Mouse (Mus musculus) ES-Bruce4 (cell line): ENCODE results near the gene Krt76. TPM values are rescaled to one million over a fixed set of nuclear protein-coding genes. Genes with fewer than 3 reads are reported as not detected.

Experiments
- H3K27ac ChIP-seq: 2 replicates; pipeline ENCODE4 v1.5.1; 2012; ENCODE audit warnings: low read length, inconsistent platforms; ENCODE audit not compliant: insufficient read depth
- H3K27me3 ChIP-seq: 2 replicates; pipeline ENCODE4 v1.6.1; 2012; ENCODE audit warnings: mild to moderate bottlenecking, low read length, inconsistent platforms; ENCODE audit not compliant: control insufficient read depth, poor library complexity, insufficient read depth, severe bottlenecking
- H3K36me3 ChIP-seq: 2 replicates; pipeline ENCODE4 v1.6.1; 2012; ENCODE audit warnings: inconsistent platforms, mild to moderate bottlenecking, low read length, moderate library complexity; ENCODE audit not compliant: control insufficient read depth, poor library complexity, insufficient read depth, severe bottlenecking
- H3K4me1 ChIP-seq: one replicate; pipeline ENCODE4 v1.8.1; 2011; ENCODE audit warnings: low read length; ENCODE audit not compliant: control insufficient read depth, insufficient read depth
- H3K4me3 ChIP-seq: 2 replicates; pipeline ENCODE4 v1.5.1; 2011; ENCODE audit warnings: low read depth, mild to moderate bottlenecking, low read length
- H3K9ac ChIP-seq: 2 replicates; pipeline ENCODE4 v1.6.1; 2012; ENCODE audit warnings: low read depth, mild to moderate bottlenecking, inconsistent platforms; ENCODE audit not compliant: poor library complexity, severe bottlenecking
- H3K9me3 ChIP-seq: replicated peaks from 2 replicates; pipeline ENCODE4 v1.6.1; 2012; ENCODE audit warnings: mild to moderate bottlenecking, low read length, inconsistent platforms; ENCODE audit not compliant: control insufficient read depth, poor library complexity, insufficient read depth, severe bottlenecking
- CTCF ChIP-seq: IDR thresholded peaks from one replicate; pipeline ENCODE4 v1.8.1; 2011; ENCODE audit warnings: low read depth, low read length
- EP300 ChIP-seq: IDR thresholded peaks from 2 replicates; pipeline ENCODE4 v1.6.1; 2011; ENCODE audit warnings: low read depth, low read length; ENCODE audit not compliant: insufficient read depth
- POLR2A ChIP-seq: IDR thresholded peaks from one replicate; pipeline ENCODE4 v1.8.1; 2011; ENCODE audit warnings: low read length; ENCODE audit not compliant: insufficient read depth
- polyA plus RNA-seq: library from polyadenylated mRNA; stranded (reverse); fragments of >200 nt; gene quantifications from 2 replicates; pipeline ENCODE4 v1.2.4, GENCODE M21; 2011; ENCODE audit warnings: low read depth; ENCODE audit not compliant: missing spikeins, insufficient read depth, insufficient read length

Gene Krt76
- not detected in 2 replicates for polyA plus RNA-seq

- Histone ChIP-seq H3K4me1 (no peaks in the 10 kb centered on the region), H3K9me3 (no peaks in the 10 kb centered on the region), H3K4me3 (no peak within 1 kb of the TSS), H3K27ac (no peak within 1 kb of the TSS), H3K9ac (no peak within 1 kb of the TSS), H3K27me3 (no peaks in the 10 kb centered on the region), H3K36me3 (no peaks in the 10 kb centered on the region)
- no peak for TF ChIP-seq CTCF
These were observed at the start of gene Krt76 for GRCm38 (mm10) chr15:101892820-101893219. Gene Krt76 (minus strand): TSS chr15:101892920.

GRCm38 (mm10) chr15:101941948-101942347 lies 49.2 kb upstream of the Krt76 start:
- H3K9ac ChIP-seq = no peak overlapping the region
- no peaks in the 10 kb centered on the region for H3K36me3 ChIP-seq
- H3K27ac ChIP-seq = no peak overlapping the region
- no peaks in the 10 kb centered on the region for H3K27me3 ChIP-seq
- no peak for TF ChIP-seq POLR2A
- TF ChIP-seq EP300 = no peak
- TF ChIP-seq CTCF = no peak
- no peaks in the 10 kb centered on the region for H3K9me3 ChIP-seq
- H3K4me1 ChIP-seq = no peaks in the 10 kb centered on the region
- no peak overlapping the region for H3K4me3 ChIP-seq

GRCm38 (mm10) chr15:101940274-101940829 lies 47.6 kb upstream of the Krt76 start, which contains the start of gene Krt79:
Gene Krt79 (minus strand): TSS chr15:101940324.
- H3K9ac ChIP-seq = no peak within 1 kb of the TSS

GRCm38 (mm10) chr15:101938600-101939308 lies 46.0 kb upstream of the Krt76 start:
- Histone ChIP-seq H3K27ac (no peak overlapping the region), H3K27me3 (no peaks in the 10 kb centered on the region), H3K9me3 (no peaks in the 10 kb centered on the region), H3K4me1 (no peaks in the 10 kb centered on the region), H3K4me3 (no peak overlapping the region), H3K9ac (no peak overlapping the region), H3K36me3 (no peaks in the 10 kb centered on the region)
- TF ChIP-seq POLR2A (no peak), CTCF (no peak), EP300 (no peak)

More at GRCm38 (mm10) chr15:101940274-101940829, 47.6 kb upstream of the Krt76 start, which contains the start of gene Krt79:
- Histone ChIP-seq H3K4me1 (no peaks in the 10 kb centered on the region), H3K36me3 (no peaks in the 10 kb centered on the region), H3K4me3 (no peak within 1 kb of the TSS), H3K27me3 (no peaks in the 10 kb centered on the region), H3K27ac (no peak within 1 kb of the TSS), H3K9me3 (no peaks in the 10 kb centered on the region)
- TF ChIP-seq POLR2A = no peak

GRCm38 (mm10) chr15:101933024-101933423 lies 40.3 kb upstream of the Krt76 start:
- no peaks in the 10 kb centered on the region for H3K4me1 ChIP-seq
- H3K27me3 ChIP-seq = no peaks in the 10 kb centered on the region
- H3K27ac ChIP-seq = no peak overlapping the region
- TF ChIP-seq EP300 (no peak), POLR2A (no peak), CTCF (no peak)
- H3K4me3 ChIP-seq = no peak overlapping the region
- no peaks in the 10 kb centered on the region for H3K9me3 ChIP-seq
- H3K9ac ChIP-seq = no peak overlapping the region
- H3K36me3 ChIP-seq = no peaks in the 10 kb centered on the region

- Histone ChIP-seq H3K4me3 (no peak overlapping the region; the same call in 1 of the 2 replicates), H3K36me3 (no peaks in the 10 kb centered on the region), H3K27me3 (no peaks in the 10 kb centered on the region), H3K4me1 (no peaks in the 10 kb centered on the region), H3K9ac (no peak overlapping the region), H3K9me3 (no peaks in the 10 kb centered on the region), H3K27ac (no peak overlapping the region)
- TF ChIP-seq POLR2A (no peak), CTCF (no peak), EP300 (no peak)
These were observed 36.9 kb upstream of the Krt76 start for GRCm38 (mm10) chr15:101929666-101930065.
